Mouse (Mus musculus): ENCODE results near the gene Zyg11b. TPM values are rescaled to one million over a fixed set of nuclear protein-coding genes. Genes with fewer than 3 reads are reported as not detected.

Gene Zyg11b
- 31.0 and 32.8 TPM in 2 replicates for polyA plus RNA-seq (2015; fragmentation: Nextera tagmentation; extraction: Ambion mirVana)

DNA sequence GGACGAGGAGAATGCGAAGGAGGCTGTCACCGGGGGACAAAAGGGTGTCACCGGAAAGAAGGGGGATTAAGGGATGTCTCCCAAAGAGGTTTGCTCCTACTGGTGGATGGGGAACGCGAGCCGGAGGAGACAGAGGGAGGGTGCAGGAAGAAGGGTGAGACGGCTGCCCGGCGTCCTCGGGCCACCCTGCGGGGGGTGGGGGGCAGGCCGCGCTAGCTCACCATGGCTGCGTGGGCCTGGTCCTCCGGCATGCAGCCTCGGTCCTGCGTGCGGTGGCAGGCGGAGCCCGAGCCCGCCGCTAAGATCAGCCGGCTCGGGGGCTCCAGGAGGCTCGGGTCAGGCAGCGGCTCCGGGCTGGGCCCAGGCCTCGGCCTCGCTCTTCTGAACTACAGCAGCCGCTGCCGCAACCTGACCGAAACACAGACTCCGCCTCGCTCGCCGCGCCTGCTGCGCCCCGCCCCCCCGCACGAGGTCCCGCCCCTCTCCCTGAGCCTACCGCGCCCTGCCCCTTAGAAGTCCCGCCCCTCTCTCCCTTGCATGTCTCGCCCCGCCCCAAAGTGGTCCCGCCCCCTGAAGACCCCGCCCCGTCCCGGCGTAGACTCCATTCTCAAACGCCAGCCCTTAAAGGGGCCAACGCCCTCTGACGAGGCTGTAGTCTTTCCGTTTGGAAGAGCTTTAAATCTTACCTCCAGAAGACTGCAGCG, at the start of gene Zyg11b:
Gene Zyg11b (minus strand): TSS at position 427 of the 704 bp plus-strand sequence.
- Histone ChIP-seq H3K27ac (replicated peaks) (peak within 1 kb of the TSS; percentile 94), H3K4me2 (replicated peaks) (peak within 1 kb of the TSS; percentile 70), H3K36me3 (no peaks in the 10 kb centered on the region), H3K4me3 (peak within 1 kb of the TSS; percentile 98), H3K4me1 (peaks cover 31% of the 10 kb centered on the region), H3K9me3 (no peaks in the 10 kb centered on the region), H3K27me3 (no peaks in the 10 kb centered on the region), H3K9ac (replicated peaks) (peak within 1 kb of the TSS; percentile 95)
- peak; percentile 98 for ATAC-seq (replicated peaks)
- under 1% methylated on average over 55 of the region's 58 CpGs for WGBS

DNA sequence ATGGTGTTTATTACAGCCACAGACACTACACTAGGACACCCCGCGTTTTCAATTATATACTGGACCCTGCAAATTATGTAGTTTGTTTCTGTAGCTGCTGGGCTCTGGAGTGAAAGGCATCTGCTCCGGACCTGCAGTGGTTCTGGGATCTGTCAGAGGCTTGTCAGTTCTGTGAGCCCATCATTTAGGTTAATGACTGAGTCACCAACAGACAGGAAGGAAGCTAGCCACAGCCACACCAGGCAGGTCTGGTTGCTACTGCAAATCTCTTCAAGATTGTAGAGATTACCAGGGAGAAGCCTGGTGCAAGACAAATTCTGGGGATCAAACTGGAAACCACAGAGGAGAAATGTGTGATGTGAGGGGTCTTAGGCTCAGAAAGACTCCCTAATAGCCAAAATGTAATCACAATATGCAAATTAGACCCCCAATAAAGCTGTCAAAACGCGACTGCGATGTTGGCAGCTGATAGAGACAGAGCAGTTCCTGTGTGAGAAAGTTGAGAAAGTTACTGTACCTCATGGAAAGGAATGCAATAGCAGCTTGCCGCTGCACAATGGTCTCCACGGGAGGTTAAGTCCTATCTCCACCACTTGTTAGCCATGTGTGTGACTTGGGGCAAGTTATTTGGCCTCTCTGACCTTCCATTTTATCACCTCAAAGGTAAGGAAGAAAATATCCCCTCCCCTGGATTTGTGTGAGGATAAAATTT, 49.1 kb upstream of the Zyg11b start:
- H3K27ac ChIP-seq (replicated peaks): no peak overlapping the region

DNA sequence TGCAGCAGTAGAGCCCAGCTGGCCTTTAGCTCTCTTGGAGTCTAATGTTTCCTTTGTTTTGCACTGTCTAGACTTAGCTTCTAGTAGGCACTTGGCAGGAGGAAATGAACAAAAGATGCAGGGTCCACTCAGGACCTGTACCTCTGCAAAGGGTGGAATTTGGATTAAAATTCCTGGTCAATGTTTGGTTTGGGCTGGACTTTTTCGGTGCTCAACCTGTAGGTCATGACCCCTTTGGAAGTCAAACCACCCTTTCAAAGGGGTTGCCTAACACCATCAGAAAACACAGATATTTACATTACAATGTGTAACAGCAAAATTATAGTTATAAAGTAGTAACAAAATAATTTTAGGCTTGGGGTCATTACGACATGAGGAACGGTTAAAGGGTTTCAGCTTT, 48.2 kb upstream of the Zyg11b start:
- no peaks in the 10 kb centered on the region for H3K27me3 ChIP-seq
- no peak overlapping the region for H3K4me2 ChIP-seq (replicated peaks)
- no peaks in the 10 kb centered on the region for H3K36me3 ChIP-seq
- H3K4me1 ChIP-seq: peaks cover 15% of the 10 kb centered on the region
- ATAC-seq (replicated peaks): no peak
- H3K9me3 ChIP-seq: no peaks in the 10 kb centered on the region
- WGBS: 88% methylated on average over 3 of the region's 3 CpGs
- H3K4me3 ChIP-seq: no peak overlapping the region
- H3K9ac ChIP-seq (replicated peaks): no peak overlapping the region
- no peak overlapping the region for H3K27ac ChIP-seq (replicated peaks)

More for the DNA sequence above, 49.1 kb upstream of the Zyg11b start:
- no peaks in the 10 kb centered on the region for H3K36me3 ChIP-seq
- WGBS: 40% methylated on average over 8 of the region's 8 CpGs
- H3K4me1 ChIP-seq: peaks cover 15% of the 10 kb centered on the region
- H3K4me2 ChIP-seq (replicated peaks): no peak overlapping the region
- H3K4me3 ChIP-seq: no peak overlapping the region
- no peaks in the 10 kb centered on the region for H3K9me3 ChIP-seq
- H3K9ac ChIP-seq (replicated peaks): no peak overlapping the region
- ATAC-seq (replicated peaks): no peak
- no peaks in the 10 kb centered on the region for H3K27me3 ChIP-seq

DNA sequence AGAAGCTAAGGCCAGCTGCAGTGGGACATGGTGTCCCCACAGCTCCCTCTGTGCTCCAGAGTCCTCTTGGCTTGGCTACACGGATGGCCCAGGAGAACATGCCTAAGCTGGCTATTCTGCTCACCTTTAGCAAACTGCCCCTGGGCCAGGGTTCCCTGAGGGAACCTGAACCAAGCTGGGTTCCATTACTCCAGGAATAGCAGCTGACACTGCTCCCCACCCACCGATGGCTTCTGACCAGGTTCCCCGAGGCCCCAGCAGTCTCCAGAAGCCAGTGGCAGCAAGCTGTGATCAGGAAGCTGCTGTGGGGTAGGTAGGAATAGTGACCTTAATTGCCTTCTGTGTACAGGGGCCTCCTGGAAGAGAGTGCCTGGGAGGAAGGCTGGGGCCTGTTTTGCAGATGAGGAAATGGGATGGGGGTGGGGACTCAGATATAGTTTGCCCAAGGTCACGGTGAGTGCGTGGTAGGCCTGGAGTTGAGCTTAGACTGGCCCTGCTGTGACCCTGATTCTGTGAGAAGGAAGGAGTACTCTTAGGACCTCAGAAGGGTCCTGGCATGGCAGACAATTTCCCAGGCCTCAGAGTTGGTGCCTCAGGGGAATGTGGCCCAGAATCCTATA, 47.5 kb upstream of the Zyg11b start:
- Histone ChIP-seq H3K4me2 (replicated peaks) (no peak overlapping the region), H3K9me3 (no peaks in the 10 kb centered on the region), H3K36me3 (no peaks in the 10 kb centered on the region), H3K4me3 (no peak overlapping the region), H3K4me1 (peaks cover 15% of the 10 kb centered on the region), H3K9ac (replicated peaks) (no peak overlapping the region), H3K27me3 (no peaks in the 10 kb centered on the region), H3K27ac (replicated peaks) (no peak overlapping the region)
- no peak for ATAC-seq (replicated peaks)
- WGBS: 71% methylated on average over 5 of the region's 5 CpGs

DNA sequence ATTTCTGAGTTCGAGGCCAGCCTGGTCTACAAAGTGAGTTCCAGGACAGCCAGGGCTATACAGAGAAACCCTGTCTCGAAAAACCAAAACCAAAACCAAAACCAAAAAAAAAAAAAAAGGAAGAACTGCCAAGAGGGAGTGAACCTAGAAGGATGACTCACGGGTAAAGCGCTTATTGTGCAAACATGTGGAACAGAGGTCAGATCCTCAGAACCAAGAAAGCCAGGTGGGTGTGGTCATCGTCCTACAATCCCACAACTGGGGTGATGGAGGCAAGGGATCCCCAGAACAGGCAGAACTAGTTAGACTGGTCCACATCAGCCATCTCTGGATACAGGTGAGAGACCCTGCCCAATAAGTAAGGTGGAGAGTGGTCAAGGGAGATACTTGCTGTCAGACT, 46.2 kb upstream of the Zyg11b start:
- no peaks in the 10 kb centered on the region for H3K9me3 ChIP-seq
- H3K36me3 ChIP-seq: no peaks in the 10 kb centered on the region
- no peaks in the 10 kb centered on the region for H3K27me3 ChIP-seq
- H3K4me3 ChIP-seq: no peak overlapping the region
- no peak for ATAC-seq (replicated peaks)
- no peak overlapping the region for H3K9ac ChIP-seq (replicated peaks)
- H3K4me1 ChIP-seq: peaks cover 15% of the 10 kb centered on the region
- no peak overlapping the region for H3K27ac ChIP-seq (replicated peaks)
- H3K4me2 ChIP-seq (replicated peaks): no peak overlapping the region
- 90% methylated on average over 5 of the region's 5 CpGs for WGBS

DNA sequence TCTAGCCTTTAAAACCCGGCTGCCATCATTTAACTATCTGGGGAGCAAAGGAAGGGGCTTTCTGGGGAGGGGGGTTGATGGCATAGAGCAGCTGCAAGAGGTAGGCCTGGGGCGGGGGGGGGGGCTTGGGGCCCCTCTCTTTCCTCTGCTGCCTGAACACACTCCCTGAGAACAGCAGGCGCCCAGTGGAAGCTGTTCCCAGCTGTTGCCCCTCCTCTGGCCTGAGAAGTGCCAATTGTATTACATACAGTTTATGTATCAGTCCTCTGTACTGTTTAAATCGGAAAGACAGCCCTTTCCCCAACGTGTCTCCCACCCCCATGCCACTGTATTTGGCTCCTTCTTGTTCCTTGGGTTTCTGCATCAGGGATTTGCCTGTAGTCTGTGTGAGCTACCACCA, 44.9 kb upstream of the Zyg11b start:
- Histone ChIP-seq H3K9ac (replicated peaks) (no peak overlapping the region), H3K36me3 (no peaks in the 10 kb centered on the region), H3K27ac (replicated peaks) (no peak overlapping the region), H3K4me1 (peaks cover 8% of the 10 kb centered on the region), H3K27me3 (no peaks in the 10 kb centered on the region), H3K4me3 (no peak overlapping the region), H3K9me3 (no peaks in the 10 kb centered on the region), H3K4me2 (replicated peaks) (no peak overlapping the region)
- ATAC-seq (replicated peaks): no peak
- WGBS: 30% methylated on average over 5 of the region's 5 CpGs

DNA sequence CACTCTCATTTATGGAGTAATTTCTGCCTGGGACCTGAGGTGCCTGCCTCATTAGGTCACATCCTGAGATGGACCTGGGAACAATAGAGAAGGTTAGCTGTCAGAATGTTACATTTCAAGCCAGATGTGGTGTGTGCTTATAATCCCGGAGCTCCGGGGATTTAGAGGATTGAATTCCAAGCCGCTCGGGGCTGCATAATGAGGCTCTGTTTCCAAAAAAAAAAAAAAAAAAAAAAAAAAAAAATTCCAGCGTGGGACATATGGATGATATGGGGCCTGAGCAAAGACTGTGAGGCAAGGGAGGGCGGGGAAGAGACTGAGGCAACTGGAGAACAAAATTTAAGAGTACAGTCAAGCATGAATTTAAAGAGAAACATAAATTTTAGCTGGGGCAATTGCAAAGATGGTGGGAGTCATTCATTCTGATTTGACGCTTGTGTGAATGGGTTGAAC, 43.8 kb upstream of the Zyg11b start:
- Histone ChIP-seq H3K4me1 (0 out of 2 replicates have a peak, but pooled peaks cover under 1% of the 10 kb centered on the region), H3K9me3 (no peaks in the 10 kb centered on the region), H3K9ac (replicated peaks) (no peak overlapping the region), H3K4me3 (no peak overlapping the region), H3K36me3 (peaks cover 4% of the 10 kb centered on the region; the same call in 1 of the 2 replicates), H3K27ac (replicated peaks) (no peak overlapping the region), H3K4me2 (replicated peaks) (no peak overlapping the region), H3K27me3 (no peaks in the 10 kb centered on the region)
- WGBS: 8% methylated on average over 7 of the region's 7 CpGs
- ATAC-seq (replicated peaks): no peak

DNA sequence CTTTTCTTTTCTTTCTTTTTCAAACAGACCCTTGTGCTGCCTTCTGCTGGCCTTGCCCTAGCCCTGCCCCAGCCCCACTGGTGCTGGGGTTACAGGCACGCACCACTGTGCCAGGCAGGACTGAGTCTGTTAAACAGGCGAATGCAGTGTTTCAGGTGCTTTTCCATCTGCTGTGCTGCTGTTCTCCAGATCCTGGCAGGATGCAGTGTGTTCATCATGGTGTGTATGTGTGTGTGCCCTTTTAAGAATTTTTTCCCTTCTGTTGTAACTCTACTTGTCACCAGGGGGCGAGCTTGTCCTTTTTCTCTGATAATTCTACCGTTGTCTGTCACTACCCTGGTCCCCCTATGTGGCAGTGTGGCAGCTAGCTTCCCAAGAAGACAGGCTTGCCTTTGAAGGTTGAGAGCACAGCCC, 38.4 kb upstream of the Zyg11b start:
- Histone ChIP-seq H3K4me1 (peaks cover 8% of the 10 kb centered on the region; the same call in 1 of the 2 replicates), H3K27ac (replicated peaks) (0 out of 2 replicates have a peak overlapping the region, but pooled peaks have one; percentile 25), H3K4me3 (no peak overlapping the region), H3K9me3 (no peaks in the 10 kb centered on the region), H3K4me2 (replicated peaks) (no peak overlapping the region), H3K9ac (replicated peaks) (no peak overlapping the region; the same call in 1 of the 2 replicates), H3K27me3 (no peaks in the 10 kb centered on the region), H3K36me3 (peaks cover 29% of the 10 kb centered on the region)
- ATAC-seq (replicated peaks): peak; percentile 89
- WGBS: 18% methylated on average over 4 of the region's 4 CpGs

DNA sequence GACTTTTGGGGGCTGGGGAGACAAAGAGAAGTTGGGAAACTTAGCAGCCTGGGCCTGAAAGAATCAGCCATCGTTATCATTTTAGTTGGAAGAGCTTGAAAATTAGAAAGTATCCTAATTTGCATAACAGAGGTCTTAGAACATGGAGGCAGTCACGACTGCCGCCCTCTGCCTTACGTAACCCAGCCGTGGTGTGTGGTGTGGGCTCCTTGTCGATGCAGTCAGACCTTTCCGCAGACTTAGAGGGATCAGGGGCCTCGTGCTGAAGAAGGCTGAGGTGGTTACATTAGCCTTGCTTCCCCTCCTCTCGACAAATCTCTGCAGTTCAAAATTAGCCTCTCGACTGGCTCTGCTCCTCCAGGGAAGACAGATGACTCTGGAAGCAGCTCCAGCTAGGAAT, 37.9 kb upstream of the Zyg11b start:
- no peaks in the 10 kb centered on the region for H3K9me3 ChIP-seq
- no peak overlapping the region; the same call in 1 of the 2 replicates for H3K9ac ChIP-seq (replicated peaks)
- 0 out of 2 replicates have a peak, but pooled peaks have one; percentile 43 for ATAC-seq (replicated peaks)
- H3K4me3 ChIP-seq: no peak overlapping the region
- peaks cover 8% of the 10 kb centered on the region; the same call in 1 of the 2 replicates for H3K4me1 ChIP-seq
- 47% methylated on average over 10 of the region's 10 CpGs for WGBS
- peaks cover 31% of the 10 kb centered on the region for H3K36me3 ChIP-seq
- no peak overlapping the region; the same call in 1 of the 2 replicates for H3K27ac ChIP-seq (replicated peaks)
- no peak overlapping the region for H3K4me2 ChIP-seq (replicated peaks)
- no peaks in the 10 kb centered on the region for H3K27me3 ChIP-seq

DNA sequence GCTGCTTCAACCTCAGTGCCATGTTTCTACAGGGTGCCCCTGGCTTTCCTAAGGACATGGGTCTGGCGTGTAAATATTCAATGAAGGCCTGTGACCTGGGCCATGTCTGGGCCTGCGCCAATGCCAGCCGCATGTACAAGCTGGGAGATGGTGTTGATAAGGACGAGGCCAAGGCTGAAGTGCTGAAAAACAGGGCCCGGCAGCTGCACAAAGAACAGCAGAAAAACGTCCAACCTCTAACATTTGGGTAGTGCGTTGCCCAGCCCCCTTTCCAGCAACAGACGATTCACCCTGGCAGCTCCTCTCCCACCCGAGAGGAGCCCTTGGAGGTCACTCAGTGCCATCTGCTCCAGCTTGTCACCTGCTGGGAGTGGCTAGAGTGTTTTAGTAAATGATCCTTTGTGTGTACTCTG, 37.4 kb upstream of the Zyg11b start:
- Histone ChIP-seq H3K4me1 (peaks cover 8% of the 10 kb centered on the region; the same call in 1 of the 2 replicates), H3K4me3 (no peak overlapping the region), H3K9ac (replicated peaks) (no peak overlapping the region), H3K4me2 (replicated peaks) (no peak overlapping the region), H3K36me3 (peaks cover 33% of the 10 kb centered on the region), H3K9me3 (no peaks in the 10 kb centered on the region), H3K27ac (replicated peaks) (no peak overlapping the region), H3K27me3 (no peaks in the 10 kb centered on the region)
- no peak for ATAC-seq (replicated peaks)
- 56% methylated on average over 9 of the region's 9 CpGs for WGBS

DNA sequence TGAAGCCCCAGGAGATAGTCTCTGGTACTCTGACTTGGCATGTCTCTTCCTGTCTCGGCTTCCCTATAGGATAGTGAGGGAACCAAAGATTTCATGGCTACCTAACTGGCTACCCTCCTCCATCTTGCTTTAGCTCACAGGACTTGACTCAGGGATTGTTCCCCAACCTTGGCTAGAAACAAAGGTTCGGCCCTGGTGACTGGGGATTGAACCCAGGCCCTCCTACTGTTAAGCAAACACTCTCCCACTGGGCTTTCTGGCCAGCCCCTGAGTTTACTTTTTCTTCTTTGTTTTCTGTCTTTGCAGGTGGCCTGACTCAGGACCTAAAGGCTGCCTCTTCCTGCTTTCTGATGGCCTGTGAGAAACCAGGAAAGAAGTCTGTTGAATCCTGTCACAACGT, 36.9 kb upstream of the Zyg11b start:
- H3K27ac ChIP-seq (replicated peaks): no peak overlapping the region
- WGBS: 38% methylated on average over 3 of the region's 3 CpGs
- no peak overlapping the region for H3K4me3 ChIP-seq
- no peaks in the 10 kb centered on the region for H3K9me3 ChIP-seq
- peaks cover 33% of the 10 kb centered on the region for H3K36me3 ChIP-seq
- no peak overlapping the region for H3K9ac ChIP-seq (replicated peaks)
- no peak overlapping the region for H3K4me2 ChIP-seq (replicated peaks)
- H3K4me1 ChIP-seq: peaks cover 8% of the 10 kb centered on the region; the same call in 1 of the 2 replicates
- H3K27me3 ChIP-seq: no peaks in the 10 kb centered on the region
- no peak for ATAC-seq (replicated peaks)

DNA sequence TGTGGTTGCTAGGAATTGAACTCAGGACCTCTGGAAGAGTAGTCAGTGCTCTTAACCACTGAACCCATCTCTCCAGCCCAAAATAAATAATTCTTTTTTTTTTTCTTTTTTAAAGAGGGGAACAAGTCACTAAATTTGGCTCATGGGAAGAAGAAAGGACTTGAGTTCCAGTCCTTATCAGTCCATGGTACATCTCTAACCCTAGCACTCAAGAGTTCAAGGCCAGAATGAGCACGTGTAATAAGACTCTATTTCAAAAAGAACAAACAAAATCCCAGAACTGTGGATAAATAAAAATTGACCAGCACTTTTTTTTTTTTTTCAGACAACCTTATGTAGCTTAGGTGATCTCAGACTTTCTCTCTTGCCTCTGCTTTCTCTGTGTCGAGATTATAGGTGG, 35.9 kb upstream of the Zyg11b start:
- WGBS: 80% methylated on average over 2 of the region's 2 CpGs
- H3K36me3 ChIP-seq: peaks cover 43% of the 10 kb centered on the region
- no peak overlapping the region for H3K4me3 ChIP-seq

More for the DNA sequence above, 35.9 kb upstream of the Zyg11b start:
- Histone ChIP-seq H3K27ac (replicated peaks) (0 out of 2 replicates have a peak overlapping the region, but pooled peaks have one; percentile 11), H3K4me2 (replicated peaks) (no peak overlapping the region), H3K9ac (replicated peaks) (no peak overlapping the region), H3K4me1 (peaks cover 8% of the 10 kb centered on the region; the same call in 1 of the 2 replicates), H3K27me3 (no peaks in the 10 kb centered on the region), H3K9me3 (no peaks in the 10 kb centered on the region)
- ATAC-seq (replicated peaks): no peak
